Mouse (Mus musculus): ENCODE data around the gene Tln2.

DNA sequence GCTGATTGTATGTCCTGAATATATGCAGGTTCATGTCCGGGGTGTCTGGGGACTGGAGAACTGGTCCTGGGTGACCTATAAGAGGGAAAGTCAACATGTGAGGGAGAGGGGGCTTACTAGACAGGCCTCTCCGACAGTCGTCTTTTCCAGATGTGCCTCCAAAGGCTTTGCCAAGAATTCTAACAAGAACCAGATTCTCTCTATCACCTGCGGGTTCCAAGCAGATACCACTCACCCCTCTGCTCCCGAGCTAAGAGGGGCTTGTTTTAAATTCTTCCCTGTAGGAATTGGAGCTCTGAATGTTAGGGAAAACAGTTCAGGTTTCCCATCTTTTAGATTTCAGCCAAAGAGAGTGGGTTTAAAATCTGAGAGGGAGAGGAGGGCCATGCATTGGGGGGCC, 381.3 kb downstream of the Tln2 start:
- no peak for TF ChIP-seq CTCF (IDR thresholded peaks at IDR 0.05; ENCODE audit: control insufficient read depth, insufficient read depth, insufficient read length)
- TF ChIP-seq MYOD1 (IDR thresholded peaks at IDR 0.05; ENCODE audit: control insufficient read depth, insufficient read length, low read depth): no peak
- no peak for TF ChIP-seq USF1 (IDR thresholded peaks at IDR 0.05; ENCODE audit: low read depth)
- TF ChIP-seq MAX (IDR thresholded peaks at IDR 0.05): no peak

All from C2C12 (cell line).